Mouse (Mus musculus) layer of hippocampus, adult 2 months (tissue): Measurements from ENCODE around the gene Tbcd. TPM values are rescaled to one million over a fixed set of nuclear protein-coding genes. Genes with fewer than 3 reads are reported as not detected.

ENCODE experiments used
- DNase-seq, 2 experiments: peaks; one replicate each; pipeline ENCODE4 v3.0.0; 2022; ENCODE audit warnings: low spot score in 2 of 2
- H3K27ac ChIP-seq: fragments of 200-600 bp; 2 replicates; pipeline ENCODE4 v1.8.1; 2022
- H3K4me3 ChIP-seq: fragments of 200-600 bp; 2 replicates; pipeline ENCODE4 v1.8.1; 2022; ENCODE audit warnings: mild to moderate bottlenecking
- CTCF ChIP-seq: fragments of 200-600 bp; conservative IDR thresholded peaks from 2 replicates; pipeline ENCODE4 v1.8.1; 2022; ENCODE audit warnings: antibody characterized with exemption, mild to moderate bottlenecking, moderate library complexity
- total RNA-seq, 2 experiments: library from RNA; stranded (reverse); gene quantifications; 2 replicates each; pipeline ENCODE4 v1.2.3; 2021

The Tbcd gene
- total RNA-seq, 2 experiments from 2014 or later: 39.5 to 40.3 TPM

- no peak for TF ChIP-seq CTCF
- no peak for DNase-seq
- no peak overlapping the region for H3K4me3 ChIP-seq
- no peak overlapping the region for H3K27ac ChIP-seq
Measured at GRCm38 (mm10) chr11:121661116-121661515, 209.4 kb downstream of the Tbcd start.

Other genes with a start within 250 kb of the Tbcd start
- 10 to 100 TPM; 19.3 to 26.3 TPM for gene Hexdc, start 247.5 kb upstream of the Tbcd start, total RNA-seq
- gene Ogfod3, start 247.2 kb upstream of the Tbcd start, total RNA-seq: 1 to 10 TPM; 6.7 to 7.7 TPM
- gene Cybc1, start 222.6 kb upstream of the Tbcd start, total RNA-seq: 10 to 100 TPM; 20.5 to 21.4 TPM
- 10 to 100 TPM; 42.4 to 48.1 TPM for gene Narf, start 214.7 kb upstream of the Tbcd start, total RNA-seq
- gene Foxk2, start 192.0 kb upstream of the Tbcd start, total RNA-seq: 10 to 100 TPM; 69.1 to 76.5 TPM
- gene Wdr45b, start 97.5 kb upstream of the Tbcd start, total RNA-seq: 10 to 100 TPM; 71.0 to 71.5 TPM
- gene Rab40b, start 63.7 kb upstream of the Tbcd start, total RNA-seq: 10 to 100 TPM; 64.8 to 69.4 TPM
- gene Fn3krp, start 30.5 kb upstream of the Tbcd start, total RNA-seq: 10 to 100 TPM; 52.9 to 55.4 TPM
- 10 to 100 TPM; 40.7 to 43.5 TPM for gene Fn3k, start 17.0 kb upstream of the Tbcd start, total RNA-seq
- under 1 TPM; 0.20 to 0.25 TPM for gene Zfp750, start 67.4 kb downstream of the Tbcd start, total RNA-seq
- 1 to 10 TPM; 7.1 to 8.1 TPM for gene B3gntl1, start 221.2 kb downstream of the Tbcd start, total RNA-seq
- gene Metrnl, start 249.6 kb downstream of the Tbcd start, total RNA-seq: 10 to 100 TPM; 10.3 to 10.7 TPM